Mouse (Mus musculus) stomach, postnatal 0 days (tissue): ENCODE data around the gene Ndufa6. TPM values are rescaled to one million over a fixed set of nuclear protein-coding genes. Genes with fewer than 3 reads are reported as not detected.

Experiments used
- ATAC-seq: fragments of 200-750 bp; cut with Nextera tagmentation; 2 replicates; pipeline ENCODE4 v1.8.0; 2017; ENCODE audit not compliant: low FRiP score, low TSS enrichment
- DNase-seq: peaks from one replicate; pipeline ENCODE4 v3.0.0-alpha.2; 2016; ENCODE audit warnings: low spot score
- H3K27ac ChIP-seq: fragments of 300-500 bp; sonication (generic); replicated peaks from 2 replicates; pipeline ENCODE4 v1.5.1; 2014; ENCODE audit warnings: mild to moderate bottlenecking, control low read depth
- H3K27me3 ChIP-seq: fragments of 300-500 bp; sonication (generic); 2 replicates; pipeline ENCODE4 v1.6.1; 2014; ENCODE audit warnings: low read length; ENCODE audit not compliant: control insufficient read depth, insufficient read depth
- H3K36me3 ChIP-seq: fragments of 300-500 bp; sonication (generic); 2 replicates; pipeline ENCODE4 v1.6.1; 2014; ENCODE audit warnings: low read length, mixed read lengths; ENCODE audit not compliant: control insufficient read depth, insufficient read depth
- H3K4me1 ChIP-seq: fragments of 300-500 bp; sonication (generic); replicated peaks from 2 replicates; pipeline ENCODE4 v1.6.1; 2014; ENCODE audit warnings: antibody characterized with exemption; ENCODE audit not compliant: control insufficient read depth, insufficient read depth
- H3K4me2 ChIP-seq: fragments of 300-500 bp; sonication (generic); replicated peaks from 2 replicates; pipeline ENCODE4 v1.6.1; 2014; ENCODE audit warnings: low read depth, mild to moderate bottlenecking, control low read depth, moderate library complexity
- H3K4me3 ChIP-seq: fragments of 300-500 bp; sonication (generic); 2 replicates; pipeline ENCODE4 v1.5.1; 2014; ENCODE audit warnings: low read depth, low read length, control low read depth
- H3K9ac ChIP-seq: fragments of 300-500 bp; sonication (generic); 2 replicates; pipeline ENCODE4 v1.6.1; 2014; ENCODE audit warnings: mild to moderate bottlenecking, low read length, control low read depth, mixed read lengths
- H3K9me3 ChIP-seq: fragments of 300-500 bp; sonication (generic); 2 replicates; pipeline ENCODE4 v1.6.1; 2016; ENCODE audit warnings: low read length; ENCODE audit not compliant: control insufficient read depth
- CTCF ChIP-seq: IDR thresholded peaks from 2 replicates; pipeline ENCODE4 v1.5.1; 2016; ENCODE audit warnings: antibody characterized with exemption, low read depth, mild to moderate bottlenecking, moderate library complexity
- EP300 ChIP-seq: optimal IDR thresholded peaks from 2 replicates; pipeline ENCODE3; 2016; ENCODE audit warnings: antibody characterized with exemption
- WGBS: fragments of 180-500 bp; shearing (Covaris S2); extraction: QIAGEN DNeasy Blood & Tissue Kit; methylation state at CpG from one replicate; pipeline ENCODE4 v1.1.7; 2014; 5-methylcytosine and 5-hydroxymethylcytosine counted together
- polyA plus RNA-seq: library from polyadenylated mRNA; unstranded; fragments of >200 nt; fragmentation: Nextera tagmentation; extraction: Ambion mirVana; gene quantifications from 2 replicates; pipeline ENCODE4 v1.2.1, GENCODE M21; 2015

Gene Ndufa6
- polyA plus RNA-seq, 1 experiment from 2014 or later = 514 TPM

GRCm38 (mm10) chr15:82351480-82351879 is 2.6 kb downstream of the Ndufa6 start:
- no peaks in the 10 kb centered on the region for H3K9me3 ChIP-seq
- ATAC-seq (no peak), DNase-seq (no peak)
- no peak overlapping the region for H3K27ac ChIP-seq
- H3K4me1 ChIP-seq = 0 out of 2 replicates have a peak, but pooled peaks cover 7% of the 10 kb centered on the region
- no peak for TF ChIP-seq EP300
- TF ChIP-seq CTCF = no peak
- no peak overlapping the region for H3K9ac ChIP-seq
- H3K4me2 ChIP-seq = no peak overlapping the region
- no peaks in the 10 kb centered on the region for H3K27me3 ChIP-seq
- WGBS = 49% methylated on average over 3 of the region's 3 CpGs
- H3K36me3 ChIP-seq = peaks cover 17% of the 10 kb centered on the region
- H3K4me3 ChIP-seq = no peak overlapping the region

- Histone ChIP-seq H3K9ac (no peak overlapping the region), H3K4me1 (peaks cover 7% of the 10 kb centered on the region; the same call in 1 of the 2 replicates), H3K4me3 (no peak overlapping the region), H3K27me3 (no peaks in the 10 kb centered on the region), H3K4me2 (no peak overlapping the region), H3K27ac (no peak overlapping the region), H3K36me3 (peaks cover 17% of the 10 kb centered on the region), H3K9me3 (no peaks in the 10 kb centered on the region)
- WGBS = 69% methylated on average over 3 of the region's 4 CpGs
- DNase-seq (no peak), ATAC-seq (no peak)
- TF ChIP-seq EP300 (no peak), CTCF (peak; percentile 39; the same call in 1 of the 2 replicates)
These were observed 3.8 kb downstream of the Ndufa6 start for GRCm38 (mm10) chr15:82350349-82350748.

DNA sequence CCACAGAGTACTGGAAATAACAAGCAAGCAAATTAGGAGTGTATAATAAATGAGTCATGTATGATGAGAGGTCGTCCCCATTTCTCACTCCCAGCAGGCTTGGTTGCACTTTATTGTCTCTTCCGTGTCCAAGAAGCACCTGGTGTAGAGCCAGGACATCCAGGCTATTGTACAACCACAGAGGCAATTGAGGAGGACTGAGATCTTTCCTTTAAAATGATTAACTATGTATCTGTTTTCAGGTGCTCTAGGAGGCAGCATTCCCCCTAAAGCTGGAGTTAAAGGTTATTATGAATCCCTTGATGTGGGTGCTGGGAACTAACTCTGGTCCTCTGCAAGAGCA is 5.2 kb downstream of the Ndufa6 start:
- Histone ChIP-seq H3K27ac (no peak overlapping the region), H3K36me3 (peaks cover 17% of the 10 kb centered on the region), H3K27me3 (no peaks in the 10 kb centered on the region), H3K4me1 (peaks cover 7% of the 10 kb centered on the region; the same call in 1 of the 2 replicates), H3K9me3 (no peaks in the 10 kb centered on the region), H3K4me3 (no peak overlapping the region), H3K4me2 (no peak overlapping the region), H3K9ac (no peak overlapping the region)
- TF ChIP-seq CTCF (no peak), EP300 (no peak)
- ATAC-seq = no peak
- DNase-seq = no peak
- WGBS = 81% methylated on average over 2 of the region's 2 CpGs

- ATAC-seq (no peak), DNase-seq (no peak)
- TF ChIP-seq CTCF (no peak), EP300 (no peak)
- Histone ChIP-seq H3K36me3 (peaks cover 17% of the 10 kb centered on the region), H3K9me3 (no peaks in the 10 kb centered on the region), H3K4me3 (no peak overlapping the region), H3K9ac (no peak overlapping the region), H3K4me1 (peaks cover 7% of the 10 kb centered on the region; the same call in 1 of the 2 replicates), H3K27me3 (no peaks in the 10 kb centered on the region), H3K4me2 (no peak overlapping the region), H3K27ac (no peak overlapping the region)
- WGBS = 75% methylated on average over 8 of the region's 8 CpGs
These were observed 5.7 kb downstream of the Ndufa6 start for GRCm38 (mm10) chr15:82348258-82348998.

DNA sequence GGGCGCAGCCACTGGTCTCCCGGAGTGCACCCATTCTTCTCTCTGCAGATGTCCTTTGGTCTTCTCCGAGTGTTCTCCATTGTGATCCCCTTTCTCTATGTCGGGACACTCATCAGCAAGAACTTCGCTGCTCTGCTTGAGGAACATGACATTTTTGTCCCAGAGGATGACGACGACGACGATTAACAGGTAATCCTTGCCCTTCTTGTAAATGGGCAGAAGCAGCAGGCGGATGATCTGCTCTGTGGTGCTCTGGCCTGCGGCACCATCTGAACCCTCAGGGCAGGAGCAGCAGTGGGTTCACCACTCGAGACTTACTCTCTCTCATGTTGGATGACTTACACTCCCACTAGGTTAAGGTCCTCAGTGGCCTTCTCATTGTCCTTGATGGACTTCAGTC is 6.3 kb downstream of the Ndufa6 start:
- H3K9me3 ChIP-seq = no peaks in the 10 kb centered on the region
- H3K4me2 ChIP-seq = no peak overlapping the region
- no peak for DNase-seq
- peaks cover 7% of the 10 kb centered on the region; the same call in 1 of the 2 replicates for H3K4me1 ChIP-seq
- no peak for ATAC-seq
- H3K27ac ChIP-seq = no peak overlapping the region
- H3K27me3 ChIP-seq = no peaks in the 10 kb centered on the region
- WGBS = 92% methylated on average over 12 of the region's 12 CpGs
- no peak for TF ChIP-seq EP300
- no peak for TF ChIP-seq CTCF
- H3K36me3 ChIP-seq = peaks cover 17% of the 10 kb centered on the region
- no peak overlapping the region for H3K4me3 ChIP-seq
- H3K9ac ChIP-seq = no peak overlapping the region

- Histone ChIP-seq H3K4me3 (peak overlapping the region; percentile 66; the same call in 1 of the 2 replicates), H3K27ac (peak overlapping the region; percentile 93), H3K9me3 (no peaks in the 10 kb centered on the region), H3K27me3 (no peaks in the 10 kb centered on the region), H3K9ac (peak overlapping the region; percentile 28), H3K4me2 (peak overlapping the region; percentile 67), H3K36me3 (peaks cover 17% of the 10 kb centered on the region), H3K4me1 (peaks cover 7% of the 10 kb centered on the region; the same call in 1 of the 2 replicates)
- ATAC-seq (no peak), DNase-seq (no peak)
- no peak for TF ChIP-seq CTCF
- no peak for TF ChIP-seq EP300
- 77% methylated on average over 4 of the region's 4 CpGs for WGBS
These were observed 6.8 kb downstream of the Ndufa6 start for GRCm38 (mm10) chr15:82347303-82347676.
